Mouse (Mus musculus) forebrain, embryonic 13.5 days (tissue): Measurements from ENCODE around the gene Grin3b. TPM values are rescaled to one million over a fixed set of nuclear protein-coding genes. Genes with fewer than 3 reads are reported as not detected.
A peak's percentile ranks its signal among the peaks of the same experiment; 100 is the strongest.

Source experiments
- ATAC-seq: fragments of 200-750 bp; cut with Nextera tagmentation; 2 replicates; pipeline ENCODE4 v1.8.0; 2017
- H3K27ac ChIP-seq: fragments of 300-500 bp; sonication (generic); 2 replicates; pipeline ENCODE4 v1.5.1; 2015; ENCODE audit warnings: inconsistent platforms, mild to moderate bottlenecking, moderate library complexity
- H3K27me3 ChIP-seq: fragments of 300-500 bp; sonication (generic); 2 replicates; pipeline ENCODE4 v1.6.1; 2015; ENCODE audit warnings: mild to moderate bottlenecking, inconsistent platforms
- H3K36me3 ChIP-seq: fragments of 300-500 bp; sonication (generic); 2 replicates; pipeline ENCODE4 v1.6.1; 2015; ENCODE audit warnings: mild to moderate bottlenecking, inconsistent platforms; ENCODE audit not compliant: poor library complexity, severe bottlenecking
- H3K4me1 ChIP-seq: fragments of 300-500 bp; sonication (generic); 2 replicates; pipeline ENCODE4 v1.6.1; 2015; ENCODE audit warnings: inconsistent platforms
- H3K4me2 ChIP-seq: fragments of 300-500 bp; sonication (generic); 2 replicates; pipeline ENCODE4 v1.6.1; 2015; ENCODE audit warnings: inconsistent platforms, mild to moderate bottlenecking, moderate library complexity
- H3K4me3 ChIP-seq: fragments of 300-500 bp; sonication (generic); 2 replicates; pipeline ENCODE4 v1.5.1; 2015; ENCODE audit warnings: mild to moderate bottlenecking, inconsistent platforms
- H3K9ac ChIP-seq: fragments of 300-500 bp; sonication (generic); 2 replicates; pipeline ENCODE4 v1.6.1; 2015; ENCODE audit warnings: mild to moderate bottlenecking, inconsistent platforms
- H3K9me3 ChIP-seq: fragments of 300-500 bp; sonication (generic); replicated peaks from 2 replicates; pipeline ENCODE4 v1.6.1; 2016; ENCODE audit warnings: inconsistent platforms
- WGBS: fragments of 180-500 bp; shearing (Covaris S2); methylation state at CpG from one replicate; pipeline ENCODE4 v1.1.7; 2015; 5-methylcytosine and 5-hydroxymethylcytosine counted together
- polyA plus RNA-seq: library from polyadenylated mRNA; unstranded; fragments of >200 nt; fragmentation: Nextera tagmentation; extraction: Ambion mirVana; gene quantifications from 2 replicates; pipeline ENCODE4 v1.2.1, GENCODE M21; 2015

Grin3b gene
- polyA plus RNA-seq, 1 experiment from 2014 or later = 0.57 TPM

GRCm38 (mm10) chr10:80016511-80016910 is 46.0 kb downstream of the Grin3b start, which contains the start of gene Arhgap45:
Gene Arhgap45, plus strand, starts transcription at chr10:80016653.
- WGBS = 72% methylated on average over 11 of the region's 11 CpGs
- Histone ChIP-seq H3K4me2 (no peak within 1 kb of the TSS), H3K36me3 (peaks cover 6% of the 10 kb centered on the region; the same call in 1 of the 2 replicates), H3K27ac (no peak within 1 kb of the TSS), H3K9me3 (0 out of 2 replicates have a peak, but pooled peaks cover 5% of the 10 kb centered on the region), H3K4me3 (no peak within 1 kb of the TSS), H3K4me1 (peaks cover 8% of the 10 kb centered on the region), H3K27me3 (peaks cover 86% of the 10 kb centered on the region), H3K9ac (no peak within 1 kb of the TSS)
- no peak for ATAC-seq

- ATAC-seq = no peak
- H3K4me1 ChIP-seq = peaks cover 8% of the 10 kb centered on the region
- H3K36me3 ChIP-seq = peaks cover 2% of the 10 kb centered on the region; the same call in 1 of the 2 replicates
- peaks cover 82% of the 10 kb centered on the region for H3K27me3 ChIP-seq
- H3K4me2 ChIP-seq = no peak overlapping the region
- no peak overlapping the region for H3K9ac ChIP-seq
- H3K9me3 ChIP-seq = 0 out of 2 replicates have a peak, but pooled peaks cover 1% of the 10 kb centered on the region
- H3K27ac ChIP-seq = no peak overlapping the region
- WGBS = 90% methylated on average over 10 of the region's 10 CpGs
- no peak overlapping the region for H3K4me3 ChIP-seq
Observed at GRCm38 (mm10) chr10:80016931-80017330, 46.4 kb downstream of the Grin3b start.

DNA sequence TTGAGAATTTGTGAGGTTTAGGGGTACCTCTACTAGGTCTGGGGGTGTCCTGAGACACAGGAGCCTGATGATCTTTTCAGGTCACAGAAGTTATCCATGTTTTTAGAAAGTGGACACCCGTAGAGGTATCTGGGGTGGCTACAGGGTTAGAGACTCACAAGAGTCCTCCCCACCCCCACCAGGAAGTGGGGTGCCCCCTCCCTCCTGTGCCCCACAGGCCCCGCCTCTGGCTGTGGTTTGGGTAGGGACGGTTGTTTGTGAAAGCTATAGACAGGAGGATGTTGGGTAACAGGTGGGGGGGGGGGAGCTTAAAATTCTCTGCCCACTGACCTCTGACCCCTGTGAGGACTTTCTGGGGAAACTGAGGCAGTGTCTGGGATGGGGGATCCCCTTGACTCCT is 46.8 kb downstream of the Grin3b start:
- Histone ChIP-seq H3K27ac (no peak overlapping the region), H3K4me3 (no peak overlapping the region), H3K4me2 (no peak overlapping the region), H3K9ac (no peak overlapping the region), H3K9me3 (no peaks in the 10 kb centered on the region), H3K4me1 (peaks cover 8% of the 10 kb centered on the region), H3K27me3 (peaks cover 77% of the 10 kb centered on the region), H3K36me3 (no peaks in the 10 kb centered on the region)
- WGBS = 67% methylated on average over 3 of the region's 3 CpGs
- no peak for ATAC-seq

DNA sequence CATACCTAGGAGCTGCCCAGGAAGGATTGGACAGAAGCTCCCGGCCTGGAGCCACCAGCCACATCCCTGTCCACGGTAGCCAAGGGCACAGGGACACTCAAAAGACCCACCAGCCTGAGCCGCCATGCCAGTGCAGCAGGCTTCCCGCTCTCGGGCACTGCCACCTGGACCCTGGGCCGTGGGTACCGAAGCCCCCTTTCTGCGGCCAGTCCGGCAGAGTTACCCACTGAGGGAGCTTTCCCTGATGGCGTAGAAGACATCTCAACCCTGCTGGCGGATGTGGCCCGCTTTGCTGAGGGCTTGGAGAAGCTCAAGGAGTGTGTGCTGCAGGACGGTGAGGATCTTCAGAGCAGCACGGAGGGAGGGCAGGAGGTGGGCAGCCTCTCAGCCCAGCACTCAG is 47.3 kb downstream of the Grin3b start:
- H3K27me3 ChIP-seq = peaks cover 74% of the 10 kb centered on the region
- peaks cover 8% of the 10 kb centered on the region for H3K4me1 ChIP-seq
- H3K36me3 ChIP-seq = no peaks in the 10 kb centered on the region
- no peaks in the 10 kb centered on the region for H3K9me3 ChIP-seq
- H3K4me3 ChIP-seq = no peak overlapping the region
- WGBS = 83% methylated on average over 14 of the region's 14 CpGs
- no peak overlapping the region for H3K4me2 ChIP-seq
- H3K9ac ChIP-seq = no peak overlapping the region
- H3K27ac ChIP-seq = no peak overlapping the region
- ATAC-seq = no peak

DNA sequence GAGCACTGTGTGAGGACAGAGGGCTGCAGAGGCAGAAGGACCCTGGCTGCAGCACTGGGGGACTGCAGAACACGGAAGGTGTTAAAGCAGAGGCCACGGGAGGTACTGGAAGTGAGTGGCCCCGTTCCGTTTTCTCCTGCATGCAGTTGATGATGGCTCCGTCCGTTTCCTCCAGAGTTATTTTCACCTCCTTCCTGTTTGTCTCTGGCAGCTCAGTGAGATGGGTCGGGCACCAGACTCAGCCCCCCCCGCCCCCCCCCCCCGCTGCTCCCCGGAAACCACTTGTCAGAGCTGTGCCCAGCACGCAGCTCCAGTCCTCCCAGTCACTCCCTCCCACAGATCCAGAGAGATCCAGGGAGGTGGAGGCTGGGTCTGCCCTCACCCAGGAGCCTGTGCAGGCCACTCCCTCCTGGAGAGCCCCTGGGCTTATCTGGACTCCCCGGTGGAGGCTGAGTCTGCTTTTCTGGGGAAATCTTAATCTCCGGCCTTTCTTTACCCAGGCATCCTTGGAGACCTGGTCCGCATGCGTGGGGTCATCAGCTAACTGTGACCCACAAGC is 48.3 kb downstream of the Grin3b start:
- Histone ChIP-seq H3K9ac (no peak overlapping the region), H3K4me1 (peaks cover 8% of the 10 kb centered on the region), H3K27ac (no peak overlapping the region), H3K9me3 (no peaks in the 10 kb centered on the region), H3K27me3 (peaks cover 64% of the 10 kb centered on the region), H3K4me2 (no peak overlapping the region), H3K4me3 (no peak overlapping the region), H3K36me3 (no peaks in the 10 kb centered on the region)
- WGBS = 8% methylated on average over 15 of the region's 15 CpGs
- no peak for ATAC-seq

DNA sequence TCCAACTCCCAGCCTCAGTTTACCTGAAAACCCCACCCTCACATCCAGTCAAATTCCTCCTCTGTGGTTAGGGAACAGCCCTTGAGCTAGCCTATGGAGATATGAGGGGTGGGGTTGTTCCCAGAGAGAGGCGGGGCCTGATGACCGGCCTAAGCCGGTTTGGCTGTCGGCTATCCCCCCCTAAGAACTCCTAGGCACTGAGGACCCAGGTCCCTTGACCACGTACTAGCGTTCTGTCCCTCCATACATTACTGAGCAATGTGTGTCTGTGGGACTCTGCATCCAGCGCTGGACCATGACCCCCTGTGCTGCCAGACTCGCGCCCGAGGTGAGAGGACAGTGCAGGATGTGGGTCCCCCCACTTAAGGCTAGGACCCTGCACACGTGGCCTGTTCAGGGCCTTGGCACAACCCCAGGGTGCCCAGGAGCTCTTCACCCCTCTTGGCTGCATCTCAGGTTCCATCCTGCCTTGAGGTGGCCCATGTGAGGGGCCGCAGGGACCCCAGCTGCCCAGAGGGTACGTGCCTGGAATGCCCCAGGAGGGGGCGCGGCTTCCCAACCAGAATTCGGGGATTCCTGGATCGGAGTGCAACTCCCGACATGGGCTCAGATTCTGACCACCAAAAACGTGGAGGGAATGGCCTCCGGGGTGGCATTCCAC is 49.1 kb downstream of the Grin3b start:
- Histone ChIP-seq H3K27me3 (peaks cover 56% of the 10 kb centered on the region), H3K27ac (no peak overlapping the region), H3K4me3 (0 out of 2 replicates have a peak overlapping the region, but pooled peaks have one; percentile 0)

DNA sequence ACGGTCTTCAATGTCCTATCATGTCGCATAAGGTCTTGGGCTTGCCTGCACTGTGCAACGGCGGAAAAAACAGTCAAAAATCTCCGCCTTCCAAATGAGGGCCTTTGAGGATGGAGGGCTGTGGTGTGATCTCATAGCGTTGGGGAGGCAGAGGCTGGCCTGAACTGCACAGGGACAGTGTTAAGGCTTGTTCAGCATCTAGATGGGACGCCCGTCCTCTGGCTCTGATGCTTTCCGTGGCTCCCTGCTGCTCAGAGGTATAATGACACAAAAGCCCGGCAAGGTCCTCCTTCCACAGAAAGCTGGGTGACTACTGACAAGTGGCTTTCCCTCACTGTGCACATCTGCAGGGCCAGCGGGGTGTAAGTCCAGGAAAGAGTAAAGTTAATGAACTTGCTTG is 49.7 kb downstream of the Grin3b start:
- H3K36me3 ChIP-seq = no peaks in the 10 kb centered on the region
- H3K4me3 ChIP-seq = no peak overlapping the region
- 22% methylated on average over 11 of the region's 11 CpGs for WGBS
- ATAC-seq = no peak
- no peaks in the 10 kb centered on the region for H3K9me3 ChIP-seq
- peaks cover 8% of the 10 kb centered on the region for H3K4me1 ChIP-seq
- H3K27me3 ChIP-seq = peaks cover 50% of the 10 kb centered on the region
- H3K4me2 ChIP-seq = peak overlapping the region; percentile 27
- no peak overlapping the region for H3K27ac ChIP-seq
- H3K9ac ChIP-seq = 0 out of 2 replicates have a peak overlapping the region, but pooled peaks have one; percentile 48

More for the DNA sequence above, 49.1 kb downstream of the Grin3b start:
- Histone ChIP-seq H3K36me3 (no peaks in the 10 kb centered on the region), H3K4me2 (peak overlapping the region; percentile 27), H3K9me3 (no peaks in the 10 kb centered on the region), H3K9ac (peak overlapping the region; percentile 48; the same call in 1 of the 2 replicates), H3K4me1 (peaks cover 8% of the 10 kb centered on the region)
- no peak for ATAC-seq
- 3% methylated on average over 20 of the region's 20 CpGs for WGBS

DNA sequence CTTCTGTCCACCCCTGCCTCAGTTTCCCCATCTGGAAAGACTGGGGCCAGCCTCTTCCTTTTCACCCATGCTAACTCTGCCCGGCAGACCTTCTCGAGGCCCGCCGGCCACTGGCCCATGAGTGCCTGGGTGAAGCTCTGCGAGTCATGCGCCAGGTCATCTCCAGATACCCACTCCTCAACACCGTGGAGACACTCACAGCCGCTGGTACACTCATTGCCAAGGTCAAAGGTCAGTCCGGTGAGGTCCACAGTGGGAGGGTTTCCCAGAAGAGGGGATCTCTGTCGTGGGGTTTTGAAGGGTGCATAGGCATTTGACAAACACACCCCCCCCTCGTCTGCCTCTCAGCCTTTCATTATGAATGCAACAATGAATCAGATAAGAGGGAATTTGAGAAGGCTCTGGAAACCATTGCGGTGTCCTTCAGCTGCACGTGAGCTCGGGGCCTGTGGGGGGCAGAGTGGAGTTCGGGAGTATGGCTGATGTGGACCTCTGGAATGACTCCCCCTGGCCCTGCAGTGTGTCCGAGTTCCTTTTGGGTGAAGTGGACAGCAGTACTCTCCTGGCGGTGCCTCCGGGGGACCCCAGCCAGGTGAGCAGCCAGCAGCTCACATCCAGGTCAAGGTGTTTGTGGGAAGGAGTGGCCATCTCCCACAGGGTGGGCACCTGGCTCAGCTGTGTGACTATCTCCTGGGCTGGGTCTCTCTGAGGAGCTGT is 50.2 kb downstream of the Grin3b start:
- Histone ChIP-seq H3K36me3 (no peaks in the 10 kb centered on the region), H3K4me2 (no peak overlapping the region), H3K9ac (no peak overlapping the region), H3K4me1 (peaks cover 8% of the 10 kb centered on the region), H3K4me3 (no peak overlapping the region), H3K27me3 (peaks cover 44% of the 10 kb centered on the region), H3K27ac (no peak overlapping the region), H3K9me3 (no peaks in the 10 kb centered on the region)
- no peak for ATAC-seq
- WGBS = 80% methylated on average over 18 of the region's 18 CpGs

GRCm38 (mm10) chr10:80021320-80021641 is 50.8 kb downstream of the Grin3b start:
- 94% methylated on average over 13 of the region's 13 CpGs for WGBS
- H3K9me3 ChIP-seq = no peaks in the 10 kb centered on the region
- peaks cover 39% of the 10 kb centered on the region for H3K27me3 ChIP-seq
- no peak for ATAC-seq
- no peak overlapping the region for H3K4me3 ChIP-seq
- H3K4me1 ChIP-seq = peaks cover 8% of the 10 kb centered on the region
- H3K4me2 ChIP-seq = no peak overlapping the region
- no peak overlapping the region for H3K9ac ChIP-seq
- no peak overlapping the region for H3K27ac ChIP-seq
- no peaks in the 10 kb centered on the region for H3K36me3 ChIP-seq

DNA sequence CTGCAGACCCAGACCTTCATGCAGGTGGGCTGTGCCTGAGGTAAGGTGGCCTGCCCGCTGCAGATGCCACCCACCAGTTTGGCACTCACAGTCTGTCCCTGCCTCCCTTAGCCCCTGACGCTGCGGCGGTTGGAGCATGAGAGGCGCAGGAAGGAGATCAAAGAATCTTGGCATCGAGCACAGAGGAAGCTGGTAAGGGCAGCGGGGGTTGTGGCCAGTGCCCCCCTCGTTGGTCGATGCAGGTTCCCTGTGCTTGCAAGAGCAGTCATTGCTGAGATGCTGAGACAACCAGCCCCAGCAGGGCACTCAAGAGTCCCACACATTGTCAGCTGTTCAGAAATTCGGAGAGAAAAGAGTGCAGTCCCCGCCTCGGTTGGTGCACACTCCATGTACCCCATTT is 51.6 kb downstream of the Grin3b start:
- H3K9ac ChIP-seq = no peak overlapping the region
- ATAC-seq = no peak
- no peaks in the 10 kb centered on the region for H3K36me3 ChIP-seq
- no peaks in the 10 kb centered on the region for H3K9me3 ChIP-seq
- no peak overlapping the region for H3K4me3 ChIP-seq
- peaks cover 30% of the 10 kb centered on the region for H3K27me3 ChIP-seq
- H3K4me1 ChIP-seq = peaks cover 8% of the 10 kb centered on the region
- no peak overlapping the region for H3K27ac ChIP-seq
- H3K4me2 ChIP-seq = no peak overlapping the region
- WGBS = 89% methylated on average over 12 of the region's 12 CpGs

DNA sequence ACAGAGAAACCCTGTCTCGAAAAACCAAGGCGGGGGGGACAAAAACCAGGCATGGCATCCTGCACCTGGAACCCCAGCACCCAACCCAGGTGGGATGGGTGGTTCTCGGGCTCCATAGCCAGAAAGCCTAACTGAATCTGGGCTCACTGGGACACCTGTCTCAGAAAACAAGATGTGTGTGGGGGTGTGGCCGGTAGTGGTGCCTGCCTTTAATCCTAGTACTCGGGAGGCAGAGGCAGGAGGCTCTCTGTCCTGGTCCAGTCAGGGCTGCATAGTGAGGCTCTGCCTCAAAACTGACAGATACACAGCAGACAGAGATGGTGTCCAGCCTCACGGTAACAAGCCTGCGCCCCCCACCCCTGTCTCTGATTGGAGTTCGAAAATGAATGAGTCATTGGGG is 52.3 kb downstream of the Grin3b start:
- H3K36me3 ChIP-seq = no peaks in the 10 kb centered on the region
- no peak overlapping the region for H3K9ac ChIP-seq
- H3K27ac ChIP-seq = no peak overlapping the region
- H3K9me3 ChIP-seq = no peaks in the 10 kb centered on the region
- WGBS = 89% methylated on average over 8 of the region's 8 CpGs
- ATAC-seq = no peak
- peaks cover 8% of the 10 kb centered on the region for H3K4me1 ChIP-seq
- H3K27me3 ChIP-seq = peaks cover 25% of the 10 kb centered on the region
- H3K4me2 ChIP-seq = no peak overlapping the region
- no peak overlapping the region for H3K4me3 ChIP-seq

DNA sequence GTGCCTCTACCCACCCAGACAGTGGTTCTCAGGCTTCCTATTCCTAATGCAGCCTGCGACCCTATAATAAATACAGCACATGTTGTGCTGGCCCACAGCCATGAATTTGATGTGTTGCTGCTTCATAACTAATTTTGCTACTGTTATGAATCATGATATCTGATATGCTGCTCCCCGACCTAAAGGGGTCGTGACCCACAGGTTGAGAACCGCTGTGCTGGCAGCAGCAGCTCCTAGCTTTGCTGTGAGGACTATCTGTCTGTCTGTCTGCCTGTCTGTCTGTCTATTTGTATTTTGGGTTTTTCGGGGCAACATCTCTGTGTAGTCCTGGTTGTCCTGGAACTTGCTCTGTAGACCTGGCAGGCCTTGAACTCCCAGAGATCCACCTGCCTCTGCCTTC is 53.2 kb downstream of the Grin3b start:
- ATAC-seq = no peak
- H3K4me1 ChIP-seq = peaks cover 8% of the 10 kb centered on the region
- 85% methylated on average over 5 of the region's 5 CpGs for whole genome bisulfite sequencing

More for the DNA sequence above, 53.2 kb downstream of the Grin3b start:
- Histone ChIP-seq H3K27ac (no peak overlapping the region), H3K27me3 (peaks cover 19% of the 10 kb centered on the region), H3K4me3 (no peak overlapping the region), H3K4me2 (no peak overlapping the region), H3K36me3 (no peaks in the 10 kb centered on the region), H3K9me3 (no peaks in the 10 kb centered on the region), H3K9ac (no peak overlapping the region)
